Mouse (Mus musculus): ENCODE results near the gene Tor3a. TPM values are rescaled to one million over a fixed set of nuclear protein-coding genes. Genes with fewer than 3 reads are reported as not detected.
A peak's percentile ranks its signal among the peaks of the same experiment; 100 is the strongest.

Gene Tor3a
- polyA plus RNA-seq, 1 experiment from 2014 or later, result 21.1 TPM

DNA sequence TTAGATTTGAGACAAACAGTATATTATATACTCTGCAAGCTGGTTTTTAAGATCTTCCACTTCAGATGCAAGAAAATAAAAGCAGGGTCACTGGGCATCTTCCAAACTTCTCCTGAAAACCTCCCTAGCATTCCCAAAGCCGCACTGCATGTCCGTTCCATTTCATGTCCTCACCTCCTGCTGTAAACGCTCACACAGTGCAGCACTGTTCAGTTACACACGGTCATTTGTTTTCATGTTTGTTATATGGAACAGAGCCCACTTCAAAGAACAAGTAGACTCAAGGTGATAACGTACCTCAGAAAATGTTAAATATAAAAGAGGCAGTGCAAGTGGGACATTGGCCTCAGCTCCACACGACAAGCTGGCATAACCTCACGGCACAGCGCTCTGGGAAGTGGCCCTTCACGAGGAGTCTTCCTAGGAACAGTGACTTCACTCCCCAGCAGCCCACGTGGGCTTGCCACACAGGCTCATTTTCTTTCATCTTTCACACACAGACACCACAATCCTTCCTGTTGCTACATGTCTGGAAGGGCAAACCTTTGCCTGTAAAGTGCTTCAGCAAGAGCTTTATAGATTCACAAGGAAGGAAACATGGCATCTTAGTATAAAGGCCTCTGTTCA, 36.4 kb upstream of the Tor3a start:
- Histone ChIP-seq H3K4me2 (replicated peaks; ENCODE audit: low read depth, low read length) (no peak overlapping the region), H3K4me3 (ENCODE audit: low read length) (no peak overlapping the region), H3K9ac (ENCODE audit: low read depth, low read length) (0 out of 2 replicates have a peak overlapping the region, but pooled peaks have one; percentile 19), H3K27ac (ENCODE audit: low read depth, low read length) (no peak overlapping the region), H3K27me3 (ENCODE audit: control insufficient read depth, insufficient read depth, low read length) (no peaks in the 10 kb centered on the region), H3K4me1 (ENCODE audit: control insufficient read depth, insufficient read depth, low read length) (peaks cover 8% of the 10 kb centered on the region; the same call in 1 of the 2 replicates), H3K9me3 (ENCODE audit: control insufficient read depth, low read length) (no peaks in the 10 kb centered on the region), H3K36me3 (ENCODE audit: control insufficient read depth, insufficient read depth, low read length) (peaks cover 6% of the 10 kb centered on the region; the same call in 1 of the 2 replicates)
- ATAC-seq (ENCODE audit: low FRiP score, low TSS enrichment), result no peak; the same call in 1 of the 2 replicates
- 60% methylated on average over 10 of the region's 10 CpGs for WGBS

DNA sequence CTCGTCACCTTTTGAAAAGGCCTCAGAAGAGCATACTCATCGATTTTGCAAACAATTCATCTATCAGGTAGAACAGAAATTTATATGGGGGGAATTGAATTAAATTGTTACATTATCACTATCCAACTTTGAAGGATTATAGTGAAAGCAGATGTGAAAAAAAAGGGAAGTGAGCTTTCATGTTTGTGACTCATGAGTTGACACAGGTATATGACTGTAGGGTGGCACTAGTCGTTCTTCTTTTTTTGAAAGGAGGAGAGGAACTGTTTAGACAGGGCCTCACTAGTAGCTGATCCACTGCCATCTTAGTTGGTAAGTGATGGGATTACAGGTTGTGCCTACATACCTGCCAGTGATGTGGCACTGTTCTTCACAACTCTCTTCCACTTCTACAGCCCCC, 34.5 kb upstream of the Tor3a start:
- Histone ChIP-seq H3K9me3 (ENCODE audit: control insufficient read depth, low read length) (no peaks in the 10 kb centered on the region), H3K27ac (ENCODE audit: low read depth, low read length) (no peak overlapping the region), H3K4me3 (ENCODE audit: low read length) (no peak overlapping the region), H3K4me2 (replicated peaks; ENCODE audit: low read depth, low read length) (no peak overlapping the region), H3K27me3 (ENCODE audit: control insufficient read depth, insufficient read depth, low read length) (no peaks in the 10 kb centered on the region), H3K9ac (ENCODE audit: low read depth, low read length) (no peak overlapping the region), H3K4me1 (ENCODE audit: control insufficient read depth, insufficient read depth, low read length) (peaks cover 8% of the 10 kb centered on the region; the same call in 1 of the 2 replicates), H3K36me3 (ENCODE audit: control insufficient read depth, insufficient read depth, low read length) (peaks cover 15% of the 10 kb centered on the region)
- no peak for ATAC-seq (ENCODE audit: low FRiP score, low TSS enrichment)
- WGBS, result 95% methylated on average over 3 of the region's 3 CpGs

DNA sequence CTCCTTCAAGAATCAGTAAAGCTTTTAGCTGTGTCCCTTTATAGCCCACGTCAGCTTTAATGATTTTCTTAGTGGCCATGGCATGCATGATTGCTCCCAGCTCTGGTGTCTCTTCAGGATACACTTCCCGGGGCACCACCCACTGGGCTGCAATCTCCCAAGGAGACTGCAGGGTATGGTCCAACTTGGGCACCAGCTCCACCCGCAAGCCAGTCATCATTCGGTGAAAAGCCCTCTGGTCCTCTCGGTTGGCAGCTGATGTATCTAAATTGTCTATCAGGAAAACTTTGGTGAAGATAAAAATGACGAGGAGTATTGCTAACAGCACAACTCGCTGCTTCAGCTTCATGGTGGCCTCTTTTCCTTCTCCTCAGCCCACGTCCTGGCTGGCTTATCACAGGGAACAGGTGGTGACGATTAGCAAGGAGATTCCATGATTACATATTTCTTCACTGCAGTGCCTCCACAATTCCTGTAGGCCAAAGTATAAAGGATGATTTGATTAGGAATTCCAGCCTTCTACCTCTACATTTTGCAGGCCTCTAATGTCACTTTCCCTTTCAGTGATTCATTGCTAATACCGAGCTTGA, 31.6 kb upstream of the Tor3a start:
- WGBS, result 72% methylated on average over 10 of the region's 10 CpGs
- Histone ChIP-seq H3K27ac (ENCODE audit: low read depth, low read length) (no peak overlapping the region), H3K9me3 (ENCODE audit: control insufficient read depth, low read length) (no peaks in the 10 kb centered on the region), H3K4me1 (ENCODE audit: control insufficient read depth, insufficient read depth, low read length) (peaks cover 2% of the 10 kb centered on the region; the same call in 1 of the 2 replicates), H3K9ac (ENCODE audit: low read depth, low read length) (no peak overlapping the region), H3K27me3 (ENCODE audit: control insufficient read depth, insufficient read depth, low read length) (no peaks in the 10 kb centered on the region), H3K36me3 (ENCODE audit: control insufficient read depth, insufficient read depth, low read length) (peaks cover 40% of the 10 kb centered on the region), H3K4me3 (ENCODE audit: low read length) (no peak overlapping the region), H3K4me2 (replicated peaks; ENCODE audit: low read depth, low read length) (no peak overlapping the region)
- ATAC-seq (ENCODE audit: low FRiP score, low TSS enrichment), result no peak

DNA sequence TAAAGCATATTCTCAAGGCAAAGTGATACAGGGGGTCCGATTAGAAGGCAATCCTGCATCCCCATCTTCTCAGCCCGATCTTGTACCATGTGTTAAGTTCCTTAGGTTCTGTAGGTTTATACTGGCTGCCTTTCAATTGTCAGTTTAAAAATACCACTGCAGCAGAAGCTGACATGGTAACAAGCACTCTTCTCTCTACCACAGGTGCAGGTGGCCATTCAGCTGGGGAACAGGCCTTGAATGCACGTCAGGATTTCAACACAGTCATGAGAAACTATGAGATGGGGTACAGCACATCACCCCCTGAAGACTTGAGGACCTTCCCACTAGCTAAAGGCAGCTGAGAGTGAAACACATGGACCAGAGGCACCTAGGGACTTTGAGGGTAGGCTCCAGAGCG, 29.3 kb upstream of the Tor3a start:
- Histone ChIP-seq H3K4me2 (replicated peaks; ENCODE audit: low read depth, low read length) (no peak overlapping the region), H3K4me1 (ENCODE audit: control insufficient read depth, insufficient read depth, low read length) (no peaks in the 10 kb centered on the region), H3K27me3 (ENCODE audit: control insufficient read depth, insufficient read depth, low read length) (no peaks in the 10 kb centered on the region), H3K36me3 (ENCODE audit: control insufficient read depth, insufficient read depth, low read length) (peaks cover 44% of the 10 kb centered on the region), H3K4me3 (ENCODE audit: low read length) (no peak overlapping the region), H3K27ac (ENCODE audit: low read depth, low read length) (no peak overlapping the region), H3K9ac (ENCODE audit: low read depth, low read length) (no peak overlapping the region), H3K9me3 (ENCODE audit: control insufficient read depth, low read length) (no peaks in the 10 kb centered on the region)
- 92% methylated on average over 4 of the region's 4 CpGs for WGBS
- ATAC-seq (ENCODE audit: low FRiP score, low TSS enrichment), result no peak

DNA sequence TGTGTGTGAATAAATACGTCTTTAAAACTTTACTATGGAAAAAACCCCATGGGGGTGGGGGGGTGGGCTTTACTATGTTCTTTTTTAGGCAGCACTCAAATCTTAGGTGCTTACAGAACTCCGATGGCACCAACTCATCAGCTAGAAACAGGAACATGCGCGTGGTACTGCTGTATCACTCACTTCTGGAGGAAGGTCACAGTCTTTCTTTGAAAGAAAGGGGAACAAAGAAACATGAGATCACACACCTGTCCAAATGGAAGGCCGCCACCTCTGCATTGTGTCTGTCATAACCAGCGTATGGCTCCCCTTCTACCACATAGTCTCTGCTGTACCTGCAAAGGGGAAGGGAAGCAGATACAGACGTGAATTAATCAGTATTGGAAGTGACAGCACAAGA, 28.0 kb upstream of the Tor3a start:
- Histone ChIP-seq H3K9ac (ENCODE audit: low read depth, low read length) (no peak overlapping the region), H3K4me3 (ENCODE audit: low read length) (no peak overlapping the region), H3K27ac (ENCODE audit: low read depth, low read length) (no peak overlapping the region), H3K9me3 (ENCODE audit: control insufficient read depth, low read length) (no peaks in the 10 kb centered on the region), H3K27me3 (ENCODE audit: control insufficient read depth, insufficient read depth, low read length) (no peaks in the 10 kb centered on the region), H3K36me3 (ENCODE audit: control insufficient read depth, insufficient read depth, low read length) (peaks cover 47% of the 10 kb centered on the region), H3K4me2 (replicated peaks; ENCODE audit: low read depth, low read length) (no peak overlapping the region), H3K4me1 (ENCODE audit: control insufficient read depth, insufficient read depth, low read length) (no peaks in the 10 kb centered on the region)
- WGBS, result 93% methylated on average over 7 of the region's 7 CpGs
- ATAC-seq (ENCODE audit: low FRiP score, low TSS enrichment), result no peak

DNA sequence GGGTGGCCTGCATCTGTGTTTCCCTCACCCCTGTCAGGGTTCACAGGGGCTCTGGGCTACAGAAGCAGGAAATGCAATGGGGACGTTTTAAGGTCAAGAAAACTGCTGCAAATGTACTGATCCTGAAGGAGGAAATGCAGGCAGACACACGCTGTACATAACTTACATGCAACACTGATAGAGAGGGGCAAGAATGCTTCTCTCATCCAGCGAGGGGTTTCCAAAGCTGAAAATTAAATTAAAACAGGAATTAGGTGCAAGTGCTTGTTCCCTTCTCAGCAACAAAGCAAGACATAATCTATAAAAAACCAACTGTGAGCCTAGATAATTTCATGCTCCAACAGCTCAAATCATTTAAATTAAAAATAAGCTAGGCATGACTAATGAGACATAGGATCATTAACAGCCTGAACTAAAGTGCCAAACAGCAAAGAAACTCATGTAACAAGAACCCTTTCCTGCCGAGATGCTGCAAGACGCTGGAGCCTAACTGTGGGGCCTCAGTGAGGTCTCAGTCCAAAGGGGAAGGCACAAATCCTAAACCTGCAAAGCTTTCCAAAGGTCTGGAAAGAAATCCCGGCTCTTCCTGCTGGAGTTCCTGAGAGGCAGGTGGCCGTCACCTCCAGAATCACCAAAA, 12.0 kb upstream of the Tor3a start:
- no peak overlapping the region; the same call in 1 of the 2 replicates for H3K9ac ChIP-seq (ENCODE audit: low read depth, low read length)
- no peak overlapping the region for H3K4me3 ChIP-seq (ENCODE audit: low read length)
- H3K27me3 ChIP-seq (ENCODE audit: control insufficient read depth, insufficient read depth, low read length), result no peaks in the 10 kb centered on the region
- peak; percentile 37; the same call in 1 of the 2 replicates for ATAC-seq (ENCODE audit: low FRiP score, low TSS enrichment)
- 39% methylated on average over 7 of the region's 7 CpGs for WGBS
- peak overlapping the region; percentile 59; the same call in 1 of the 2 replicates for H3K27ac ChIP-seq (ENCODE audit: low read depth, low read length)
- H3K4me2 ChIP-seq (replicated peaks; ENCODE audit: low read depth, low read length), result no peak overlapping the region
- H3K9me3 ChIP-seq (ENCODE audit: control insufficient read depth, low read length), result no peaks in the 10 kb centered on the region
- H3K36me3 ChIP-seq (ENCODE audit: control insufficient read depth, insufficient read depth, low read length), result peaks cover 67% of the 10 kb centered on the region
- H3K4me1 ChIP-seq (ENCODE audit: control insufficient read depth, insufficient read depth, low read length), result 0 out of 2 replicates have a peak, but pooled peaks cover 6% of the 10 kb centered on the region

DNA sequence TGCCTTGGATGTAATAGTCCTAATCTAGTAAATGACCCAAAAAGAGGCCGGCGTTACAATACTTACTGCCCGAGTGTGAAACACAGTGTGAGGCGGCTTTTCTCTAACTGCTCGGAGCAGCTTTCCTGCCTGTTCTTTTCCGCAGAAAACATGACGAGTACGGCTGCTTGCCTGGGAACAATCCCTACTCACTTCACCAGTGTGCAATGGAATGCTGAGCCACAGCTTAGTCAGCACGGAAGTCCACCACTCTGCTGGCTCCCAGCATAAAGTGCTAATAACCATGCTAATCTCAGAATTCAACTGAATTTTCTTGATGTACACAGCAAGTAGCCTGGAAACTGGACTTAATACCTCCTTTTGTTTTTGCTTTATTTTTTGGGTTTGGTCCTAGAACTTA, 5.4 kb upstream of the Tor3a start:
- H3K4me2 ChIP-seq (replicated peaks; ENCODE audit: low read depth, low read length), result no peak overlapping the region
- 74% methylated on average over 9 of the region's 9 CpGs for WGBS
- ATAC-seq (ENCODE audit: low FRiP score, low TSS enrichment), result no peak
- H3K9ac ChIP-seq (ENCODE audit: low read depth, low read length), result no peak overlapping the region
- peaks cover 39% of the 10 kb centered on the region for H3K36me3 ChIP-seq (ENCODE audit: control insufficient read depth, insufficient read depth, low read length)
- no peaks in the 10 kb centered on the region for H3K27me3 ChIP-seq (ENCODE audit: control insufficient read depth, insufficient read depth, low read length)
- H3K4me1 ChIP-seq (ENCODE audit: control insufficient read depth, insufficient read depth, low read length), result peaks cover under 1% of the 10 kb centered on the region; the same call in 1 of the 2 replicates
- H3K4me3 ChIP-seq (ENCODE audit: low read length), result no peak overlapping the region
- H3K9me3 ChIP-seq (ENCODE audit: control insufficient read depth, low read length), result no peaks in the 10 kb centered on the region
- no peak overlapping the region for H3K27ac ChIP-seq (ENCODE audit: low read depth, low read length)

DNA sequence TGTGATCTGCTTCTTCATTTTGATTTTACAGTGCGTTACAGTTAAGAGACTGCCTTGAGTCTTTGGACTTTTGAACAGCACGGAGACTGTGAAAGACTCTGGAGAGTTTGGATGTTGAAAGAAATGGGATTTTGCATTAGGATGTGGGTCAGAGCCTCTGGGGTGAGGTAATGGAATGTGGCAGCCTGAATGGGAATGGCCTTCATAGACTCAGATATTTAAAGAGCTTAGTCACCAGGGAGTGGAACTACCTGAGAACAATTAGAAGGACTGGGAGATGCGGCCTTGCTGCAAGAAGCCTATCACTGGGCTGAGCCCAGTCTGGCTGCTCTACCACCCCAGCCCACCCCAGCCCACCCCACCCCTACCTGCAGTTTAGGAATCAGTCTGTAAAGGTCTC, 3.1 kb upstream of the Tor3a start:
- Histone ChIP-seq H3K27me3 (ENCODE audit: control insufficient read depth, insufficient read depth, low read length) (no peaks in the 10 kb centered on the region), H3K27ac (ENCODE audit: low read depth, low read length) (no peak overlapping the region), H3K9me3 (ENCODE audit: control insufficient read depth, low read length) (no peaks in the 10 kb centered on the region), H3K9ac (ENCODE audit: low read depth, low read length) (no peak overlapping the region), H3K4me1 (ENCODE audit: control insufficient read depth, insufficient read depth, low read length) (peaks cover 9% of the 10 kb centered on the region), H3K4me3 (ENCODE audit: low read length) (no peak overlapping the region), H3K36me3 (ENCODE audit: control insufficient read depth, insufficient read depth, low read length) (peaks cover 23% of the 10 kb centered on the region; the same call in 1 of the 2 replicates), H3K4me2 (replicated peaks; ENCODE audit: low read depth, low read length) (no peak overlapping the region)
- 88% methylated on average over 3 of the region's 3 CpGs for WGBS
- no peak for ATAC-seq (ENCODE audit: low FRiP score, low TSS enrichment)

DNA sequence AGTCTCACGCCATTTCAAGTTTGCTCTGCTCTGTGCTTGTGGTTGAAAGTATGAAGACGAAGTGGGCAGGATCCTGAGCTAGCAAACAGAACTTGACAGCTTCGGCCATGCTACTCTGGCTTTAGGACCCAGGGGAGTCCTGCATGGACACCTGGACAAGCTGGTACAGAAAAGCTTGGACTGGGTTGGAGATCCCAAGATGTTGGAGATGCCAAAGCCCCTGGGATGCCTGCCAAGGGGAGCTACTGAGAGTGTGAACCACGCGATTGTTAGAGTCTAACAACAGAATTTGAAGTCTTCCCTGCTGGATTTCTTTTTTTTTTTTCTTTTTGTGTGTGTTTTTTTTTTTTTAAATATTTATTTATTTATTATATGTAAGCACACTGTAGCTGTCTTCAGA, 2.4 kb upstream of the Tor3a start:
- no peak overlapping the region for H3K4me3 ChIP-seq (ENCODE audit: low read length)
- 83% methylated on average over 5 of the region's 5 CpGs for WGBS
- no peak for ATAC-seq (ENCODE audit: low FRiP score, low TSS enrichment)

More for the DNA sequence above, 2.4 kb upstream of the Tor3a start:
- Histone ChIP-seq H3K4me1 (ENCODE audit: control insufficient read depth, insufficient read depth, low read length) (peaks cover 9% of the 10 kb centered on the region), H3K9me3 (ENCODE audit: control insufficient read depth, low read length) (no peaks in the 10 kb centered on the region), H3K9ac (ENCODE audit: low read depth, low read length) (no peak overlapping the region), H3K27ac (ENCODE audit: low read depth, low read length) (no peak overlapping the region), H3K36me3 (ENCODE audit: control insufficient read depth, insufficient read depth, low read length) (peaks cover 23% of the 10 kb centered on the region; the same call in 1 of the 2 replicates), H3K4me2 (replicated peaks; ENCODE audit: low read depth, low read length) (no peak overlapping the region), H3K27me3 (ENCODE audit: control insufficient read depth, insufficient read depth, low read length) (no peaks in the 10 kb centered on the region)
